ENCODE assay signal across 25 mouse cellular contexts in the genomic region with DNA sequence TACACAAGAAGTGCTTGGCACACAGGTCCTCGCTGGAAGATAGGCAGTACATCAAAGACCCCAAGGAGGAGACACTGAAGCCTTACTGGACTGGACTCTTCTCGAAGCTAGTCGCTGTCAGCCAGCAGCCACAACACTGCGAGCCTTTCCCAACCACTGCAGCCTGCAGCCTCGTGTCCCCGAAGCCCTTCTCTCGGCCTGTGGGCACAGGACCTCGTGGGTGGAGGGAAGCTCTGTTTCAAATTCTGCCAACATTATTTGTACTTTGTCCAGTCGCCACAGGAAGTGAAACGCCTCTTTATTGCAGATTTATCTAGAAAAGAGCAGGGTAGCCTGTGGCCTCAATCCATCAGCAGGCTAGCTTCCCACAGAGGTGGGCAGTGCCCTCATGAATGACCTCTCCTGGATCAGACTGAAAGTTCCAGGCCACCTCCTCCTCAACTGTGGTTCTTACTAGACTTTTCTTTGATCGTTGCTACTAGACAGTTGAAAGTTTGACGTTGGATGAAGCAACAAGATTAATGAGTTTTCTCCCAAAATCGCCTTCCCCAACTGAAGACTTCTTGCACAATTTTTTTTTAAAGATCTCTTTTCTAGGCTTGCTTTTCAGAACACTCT. TPM values are rescaled to one million over a fixed set of nuclear protein-coding genes. Genes with fewer than 3 reads are reported as not detected.
"Had no signal": no experiment of that assay in that cellular context is flagged by ENCODE, and none has a peak within 500 bp of the region (broad histone marks: within the 10 kb centered on the region; RNA-seq: fewer than 3 reads in every experiment).

Gene Gm1110 (minus strand): TSS at position 203 of the 618 bp plus-strand sequence.

- DNase-seq: kidney, adult 18-20 months; kidney, adult 9 months; kidney, postnatal 14 days; kidney, postnatal 4 days; layer of hippocampus, adult 9-11 months; lung, postnatal 4 days; retina, postnatal 1 day; right cerebral cortex, postnatal 25 days; spleen, adult 18-20 months; thymus, postnatal 36 days had no signal

- H3K4me2 ChIP-seq: liver, embryonic 11.5 days; liver, embryonic 15.5 days; midbrain, embryonic 12.5 days; midbrain, embryonic 15.5 days; neural tube, embryonic 12.5 days; neural tube, embryonic 15.5 days; stomach, embryonic 15.5 days had no signal

- H3K9ac ChIP-seq: liver, embryonic 15.5 days; midbrain, embryonic 12.5 days; midbrain, embryonic 15.5 days; neural tube, embryonic 12.5 days; neural tube, embryonic 15.5 days; stomach, embryonic 15.5 days had no signal

- H3K4me3 ChIP-seq: liver, embryonic 15.5 days; midbrain, embryonic 12.5 days; midbrain, embryonic 15.5 days; neural tube, embryonic 12.5 days; neural tube, embryonic 15.5 days; stomach, embryonic 15.5 days had no signal

- H3K27ac ChIP-seq: liver, embryonic 15.5 days; midbrain, embryonic 12.5 days; midbrain, embryonic 15.5 days; neural tube, embryonic 12.5 days; neural tube, embryonic 15.5 days; stomach, embryonic 15.5 days had no signal

- H3K4me1 ChIP-seq: liver, embryonic 15.5 days; midbrain, embryonic 12.5 days; midbrain, embryonic 15.5 days; neural tube, embryonic 12.5 days; neural tube, embryonic 15.5 days; stomach, embryonic 15.5 days had no signal

- H3K36me3 ChIP-seq: liver, embryonic 15.5 days; midbrain, embryonic 12.5 days; midbrain, embryonic 15.5 days; neural tube, embryonic 12.5 days; neural tube, embryonic 15.5 days; stomach, embryonic 15.5 days had no signal

- ATAC-seq: midbrain, embryonic 15.5 days had no signal

- H3K27me3 ChIP-seq: liver, embryonic 15.5 days; midbrain, embryonic 12.5 days; midbrain, embryonic 15.5 days; neural tube, embryonic 12.5 days; neural tube, embryonic 15.5 days; stomach, embryonic 15.5 days had no signal

- H3K9me3 ChIP-seq: liver, embryonic 15.5 days; midbrain, embryonic 12.5 days; midbrain, embryonic 15.5 days; neural tube, embryonic 12.5 days; neural tube, embryonic 15.5 days; stomach, embryonic 15.5 days had no signal

RNA-seq across cellular contexts. Expression of gene Gm1110, which starts in this region (rescaled TPM):
- total RNA-seq: layer of hippocampus, adult 18-20 months; layer of hippocampus, postnatal 25 days; left cerebral cortex, adult 18-20 months; left cerebral cortex, postnatal 36 days; megakaryocyte, adult 5-6 weeks had no signal
- polyA plus RNA-seq: kidney, embryonic 16.5 days; limb, embryonic 11.5 days; liver, embryonic 11.5 days; liver, embryonic 15.5 days; lung, embryonic 16.5 days; midbrain, embryonic 12.5 days; neural tube, embryonic 12.5 days; neural tube, embryonic 15.5 days; stomach, embryonic 15.5 days had no signal
